Mouse (Mus musculus): Measurements from ENCODE around the gene Ralgapa1.

Gene Ralgapa1

GRCm38 (mm10) chr12:55820661-55821314 is at the start of gene Ralgapa1:
Gene Ralgapa1, minus strand, starts transcription at chr12:55821167.
- DNase-seq: peak; percentile 92

GRCm38 (mm10) chr12:55869622-55870322 is 48.8 kb upstream of the Ralgapa1 start:
- DNase-seq: no peak

GRCm38 (mm10) chr12:55867738-55868137 is 46.8 kb upstream of the Ralgapa1 start:
- DNase-seq: no peak

- no peak for DNase-seq
These were observed 39.7 kb upstream of the Ralgapa1 start for GRCm38 (mm10) chr12:55860631-55861030.

- DNase-seq: no peak
These were observed 38.7 kb upstream of the Ralgapa1 start for GRCm38 (mm10) chr12:55859409-55860349.

GRCm38 (mm10) chr12:55850650-55851049 is 29.7 kb upstream of the Ralgapa1 start:
- no peak for DNase-seq

- no peak for DNase-seq
These were observed 26.9 kb upstream of the Ralgapa1 start for GRCm38 (mm10) chr12:55847851-55848250.

GRCm38 (mm10) chr12:55846741-55847140 is 25.8 kb upstream of the Ralgapa1 start:
- DNase-seq: no peak

GRCm38 (mm10) chr12:55837495-55837894 is 16.5 kb upstream of the Ralgapa1 start:
- no peak for DNase-seq

- peak; percentile 98 for DNase-seq
These were observed 15.4 kb upstream of the Ralgapa1 start, which contains the start of gene Brms1l for GRCm38 (mm10) chr12:55836199-55836951. Gene Brms1l, plus strand, starts transcription at chr12:55836324.

- no peak for DNase-seq
These were observed 14.9 kb upstream of the Ralgapa1 start for GRCm38 (mm10) chr12:55835857-55836198.

GRCm38 (mm10) chr12:55834891-55835290 is 13.9 kb upstream of the Ralgapa1 start:
- DNase-seq: no peak

GRCm38 (mm10) chr12:55833906-55834625 is 13.1 kb upstream of the Ralgapa1 start:
- no peak for DNase-seq

GRCm38 (mm10) chr12:55832961-55833360 is 12.0 kb upstream of the Ralgapa1 start:
- no peak for DNase-seq

GRCm38 (mm10) chr12:55831101-55831500 is 10.1 kb upstream of the Ralgapa1 start:
- peak; percentile 80 for DNase-seq

GRCm38 (mm10) chr12:55825537-55825936 is 4.6 kb upstream of the Ralgapa1 start:
- DNase-seq: no peak

- no peak for DNase-seq
These were observed 3.1 kb upstream of the Ralgapa1 start for GRCm38 (mm10) chr12:55824027-55824426.

- peak; percentile 49 for DNase-seq
These were observed 777 bp downstream of the Ralgapa1 start for GRCm38 (mm10) chr12:55820119-55820660.

- DNase-seq: no peak
These were observed 4.5 kb downstream of the Ralgapa1 start for GRCm38 (mm10) chr12:55816488-55816887.

- peak; percentile 12 for DNase-seq
These were observed 15.9 kb downstream of the Ralgapa1 start for GRCm38 (mm10) chr12:55805035-55805434.

GRCm38 (mm10) chr12:55801131-55801530 is 19.8 kb downstream of the Ralgapa1 start:
- no peak for DNase-seq

- DNase-seq: no peak
These were observed 20.8 kb downstream of the Ralgapa1 start for GRCm38 (mm10) chr12:55800144-55800543.
